Mouse (Mus musculus): Measurements from ENCODE around the gene Slc35d3. TPM values are rescaled to one million over a fixed set of nuclear protein-coding genes. Genes with fewer than 3 reads are reported as not detected.

Gene Slc35d3
- total RNA-seq, 4 experiments from 2014 or later: not detected

DNA sequence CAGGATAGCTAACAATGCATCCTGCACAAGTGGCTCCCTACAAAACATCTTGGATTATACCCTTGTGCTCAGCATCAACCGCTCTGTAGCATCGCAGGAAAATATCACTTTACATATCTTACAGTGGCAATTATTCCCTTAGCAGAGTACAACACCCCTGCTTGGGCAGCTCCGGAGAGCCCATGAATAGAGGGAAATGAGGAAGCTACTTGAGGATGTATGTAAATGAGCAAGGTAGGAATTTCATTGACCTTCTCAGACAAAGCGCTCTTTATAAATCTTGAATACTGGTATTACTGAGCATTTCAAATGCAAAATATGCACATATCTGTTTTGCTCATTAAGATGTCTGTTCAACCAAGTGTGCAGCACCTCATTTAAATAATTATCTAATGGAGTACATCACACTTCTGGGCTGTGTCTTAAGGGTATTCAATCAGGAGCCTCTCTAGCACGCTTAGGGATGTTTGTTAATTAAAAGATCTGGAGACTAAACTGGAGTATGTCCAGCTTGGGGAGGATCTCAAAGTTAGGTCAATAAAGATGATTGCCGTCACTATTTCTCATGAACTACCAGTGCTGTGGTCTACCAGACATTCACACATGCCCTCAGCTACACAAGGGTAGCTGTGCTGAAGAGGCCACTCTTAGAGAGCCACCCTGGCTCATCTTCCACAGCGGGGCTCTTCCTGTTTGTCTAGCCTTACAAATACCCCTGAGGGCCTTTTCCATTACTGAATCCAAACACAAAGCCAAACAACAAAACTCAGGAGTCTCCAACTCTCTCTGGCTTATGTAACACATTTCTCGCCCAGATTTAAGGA lies 15.2 kb downstream of the Slc35d3 start:
- DNase-seq (ENCODE audit: low spot score): no peak

DNA sequence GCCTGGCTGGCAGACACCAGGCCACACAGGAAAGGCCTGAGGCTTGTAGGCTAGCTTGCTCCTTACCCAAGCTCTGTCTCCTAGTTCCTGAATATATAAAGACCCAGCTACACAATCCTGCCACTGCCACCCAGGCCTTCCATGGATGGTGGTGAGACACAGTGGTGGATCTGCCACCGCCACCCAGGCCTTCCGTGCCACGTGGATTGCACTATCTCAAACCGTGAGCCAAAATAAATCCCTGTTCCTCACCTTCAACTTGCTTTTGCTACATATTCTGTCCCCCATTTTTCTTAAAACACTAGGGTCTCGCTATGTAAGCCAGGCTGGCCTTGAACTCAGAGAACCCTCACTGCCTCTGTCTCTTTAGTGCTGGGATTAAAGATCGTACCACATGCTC lies 17.0 kb downstream of the Slc35d3 start:
- no peak for DNase-seq (ENCODE audit: low spot score)

DNA sequence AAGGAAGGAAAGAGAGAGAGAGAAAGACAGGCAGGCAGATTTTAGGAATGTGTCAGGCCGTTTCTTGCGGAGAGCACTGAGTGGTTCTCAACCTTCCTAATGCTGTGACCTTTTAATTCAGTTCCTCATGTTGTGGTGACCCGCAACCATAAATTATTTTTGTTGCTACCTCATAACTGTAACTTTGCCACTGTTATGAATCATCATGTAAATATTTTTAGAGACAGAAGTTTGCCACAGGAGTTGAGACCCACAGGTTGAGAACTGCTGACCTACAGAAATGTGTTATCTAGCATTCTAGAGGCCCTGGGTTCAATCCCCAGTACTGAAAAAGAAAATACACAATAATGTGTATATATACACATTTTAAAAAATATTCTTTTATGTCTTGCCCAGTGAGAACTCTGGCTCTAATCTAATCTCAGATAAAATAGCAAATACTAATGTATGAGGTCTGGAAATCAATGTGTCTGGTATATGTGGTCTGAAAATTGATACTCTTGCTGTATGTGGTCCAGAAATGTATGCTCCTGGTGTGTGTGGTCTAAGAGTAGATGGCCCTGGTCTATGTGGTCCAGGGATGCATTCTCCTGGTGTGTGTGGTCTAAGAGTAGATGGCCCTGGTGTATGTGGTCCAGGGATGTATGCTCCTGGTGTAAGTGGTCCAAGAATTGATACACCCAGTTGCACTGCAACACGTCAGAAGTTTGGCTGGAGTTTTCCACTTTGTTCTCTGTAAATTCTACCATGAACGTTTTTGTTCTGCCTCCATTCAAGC lies 20.0 kb downstream of the Slc35d3 start:
- no peak for DNase-seq (ENCODE audit: low spot score)

DNA sequence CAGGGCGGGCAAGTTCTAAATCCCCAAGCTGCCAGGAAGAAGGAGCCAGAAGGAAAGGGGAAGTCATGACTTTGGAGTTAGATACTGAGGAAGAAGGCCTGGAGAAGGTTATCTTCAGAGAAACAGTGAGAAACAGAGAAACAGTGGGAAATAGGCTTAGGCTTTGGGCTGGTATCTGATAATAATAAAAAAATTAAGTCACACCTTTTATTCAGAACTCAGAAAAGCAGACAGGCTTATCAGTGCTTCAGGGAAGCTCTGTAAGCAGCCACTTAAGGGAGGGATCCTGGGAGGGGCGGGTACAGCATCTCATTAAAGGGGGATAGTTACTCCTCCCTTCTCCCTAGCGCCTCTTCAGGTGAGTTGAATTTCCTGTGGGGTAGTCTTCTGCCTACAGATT lies 30.3 kb downstream of the Slc35d3 start:
- DNase-seq (ENCODE audit: low spot score): no peak

DNA sequence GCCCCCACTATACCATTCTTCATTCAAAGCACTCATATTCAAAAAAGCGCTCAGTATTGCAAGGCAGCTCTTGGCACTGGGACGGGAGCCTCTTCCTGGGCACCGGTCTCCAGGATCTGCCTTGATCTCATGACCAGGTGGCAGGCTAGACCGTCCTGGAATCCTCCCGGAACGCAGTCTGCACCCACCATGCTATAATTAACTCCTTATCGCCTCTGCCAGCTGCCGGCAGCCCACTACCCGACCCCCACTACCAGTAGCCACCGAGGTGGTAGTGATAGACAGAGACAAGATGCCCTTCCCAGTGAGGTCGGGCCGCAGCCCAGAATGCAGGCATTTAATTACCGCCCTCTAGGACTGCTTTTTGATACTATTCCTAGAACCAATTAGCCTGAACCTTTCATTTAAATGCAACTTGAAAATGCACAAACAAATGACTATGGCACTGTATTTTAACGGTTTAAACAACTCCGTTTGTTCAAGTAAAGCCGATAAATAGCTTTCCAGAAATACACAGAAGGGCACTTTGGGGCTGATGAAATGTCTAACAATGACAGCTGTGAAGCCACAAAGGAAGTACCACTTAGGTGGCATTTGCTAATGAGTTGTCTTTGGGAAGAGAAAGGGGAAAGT lies 32.4 kb downstream of the Slc35d3 start:
- no peak for DNase-seq (ENCODE audit: low spot score)

DNA sequence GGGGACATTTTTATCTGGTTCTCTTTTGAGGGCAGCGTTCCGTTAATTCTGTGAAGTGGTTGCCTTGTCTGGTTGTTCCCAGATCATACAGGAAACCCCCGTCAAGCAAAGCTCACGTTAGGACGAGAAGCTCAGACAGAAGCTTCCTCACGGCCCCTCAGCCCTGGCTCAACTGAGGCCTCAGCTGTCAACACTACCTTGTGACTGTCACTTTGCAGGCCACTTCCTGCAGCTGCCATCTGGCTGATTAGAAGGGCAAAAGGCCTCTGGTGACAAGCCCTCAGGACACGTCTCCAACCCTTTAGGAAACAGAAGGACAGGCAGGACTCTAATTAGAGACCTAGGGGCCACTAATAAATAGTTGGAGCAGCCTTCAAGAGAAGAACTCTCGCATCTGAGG lies 35.9 kb downstream of the Slc35d3 start:
- DNase-seq (ENCODE audit: low spot score): no peak

DNA sequence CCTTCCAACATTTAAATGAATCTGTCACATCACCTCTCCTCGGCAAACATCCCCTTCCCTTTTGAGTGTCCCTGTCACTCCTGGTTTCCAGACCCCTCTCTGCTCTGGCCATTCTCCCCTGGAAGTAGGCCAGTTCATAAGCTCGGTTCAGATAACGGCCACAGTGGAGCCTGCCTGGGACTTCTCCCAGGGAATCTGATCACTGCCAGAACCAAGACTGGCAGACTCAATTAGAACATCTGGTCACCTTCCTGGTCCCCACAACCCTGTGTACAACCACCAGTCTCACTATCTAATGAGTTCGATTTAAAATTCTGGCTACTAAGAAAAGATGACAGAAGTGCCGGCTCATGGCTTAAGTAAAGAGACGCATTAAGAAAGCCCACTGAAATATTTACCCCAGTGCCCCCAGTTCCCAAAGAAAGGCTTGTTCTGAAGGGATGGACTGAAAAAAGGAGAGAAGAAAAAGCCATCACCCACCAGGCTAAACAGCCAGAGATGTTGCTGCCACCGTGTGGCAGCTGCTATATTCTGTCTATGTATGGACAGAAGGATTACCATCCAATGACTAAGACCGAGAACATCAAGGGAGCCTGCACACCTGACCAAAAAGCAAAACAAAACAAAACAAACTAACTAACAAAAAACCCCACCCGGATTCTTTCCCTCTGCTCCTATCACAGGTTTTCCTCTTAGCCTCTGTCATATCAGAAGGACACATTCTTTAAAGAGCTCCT lies 39.7 kb downstream of the Slc35d3 start:
- no peak for DNase-seq (ENCODE audit: low spot score)

DNA sequence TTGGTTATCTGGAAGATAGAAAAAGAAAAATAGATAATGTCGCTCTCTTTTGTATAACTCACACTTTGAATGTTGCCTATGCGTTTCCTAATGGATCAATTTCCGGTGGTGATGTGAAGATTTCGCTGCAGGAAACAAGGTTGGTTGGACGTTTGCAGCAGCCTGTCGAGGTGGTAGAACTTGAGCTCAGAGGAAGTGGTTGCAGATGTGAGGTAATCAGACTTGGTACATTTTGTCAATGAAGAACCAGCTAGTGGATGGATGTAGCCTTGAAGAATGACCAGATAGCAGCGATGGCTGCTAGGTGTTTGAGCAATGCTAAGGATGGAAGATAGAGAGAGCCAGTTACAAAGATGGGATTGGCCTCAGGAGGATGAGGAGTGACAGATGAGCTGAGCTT lies 46.5 kb downstream of the Slc35d3 start:
- DNase-seq (ENCODE audit: low spot score): no peak

DNA sequence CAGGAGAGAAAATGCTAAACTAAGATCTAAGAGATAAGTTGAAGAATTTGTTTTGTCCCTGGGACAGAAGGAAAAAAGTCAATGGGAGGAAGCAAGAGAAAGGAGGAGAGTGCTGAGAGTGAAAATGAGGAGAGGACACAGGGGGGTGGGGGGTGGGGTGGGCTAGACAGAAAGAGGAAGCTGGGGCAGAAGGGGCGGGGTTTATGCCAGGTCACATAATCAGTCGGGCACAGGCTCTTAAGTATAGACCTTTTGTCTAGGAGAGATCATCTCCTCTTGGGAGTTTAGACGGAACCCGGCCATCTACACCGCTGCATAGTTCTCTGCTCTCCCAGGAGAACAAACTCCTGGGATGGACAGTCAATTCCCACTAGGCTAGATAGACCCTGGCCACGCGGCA lies 48.3 kb downstream of the Slc35d3 start:
- DNase-seq (ENCODE audit: low spot score): no peak

Other genes starting within 250 kb of the Slc35d3 start
- gene Il22ra2, start 229.5 kb downstream of the Slc35d3 start, total RNA-seq (2022): not detected
- gene Il20ra, start 138.9 kb downstream of the Slc35d3 start, total RNA-seq (2022): not detected
- gene Pex7, start 56.2 kb upstream of the Slc35d3 start, total RNA-seq (2022): 10 to 100 TPM; 32.5 to 36.9 (median 34.6) TPM
- gene Map3k5, start 83.0 kb upstream of the Slc35d3 start, total RNA-seq (2022): 10 to 100 TPM; 39.6 to 45.7 (median 40.9) TPM

Data from heart, adult 8-10 months (tissue).